ENCODE assay signal across 28 mouse cellular contexts in the genomic region with DNA sequence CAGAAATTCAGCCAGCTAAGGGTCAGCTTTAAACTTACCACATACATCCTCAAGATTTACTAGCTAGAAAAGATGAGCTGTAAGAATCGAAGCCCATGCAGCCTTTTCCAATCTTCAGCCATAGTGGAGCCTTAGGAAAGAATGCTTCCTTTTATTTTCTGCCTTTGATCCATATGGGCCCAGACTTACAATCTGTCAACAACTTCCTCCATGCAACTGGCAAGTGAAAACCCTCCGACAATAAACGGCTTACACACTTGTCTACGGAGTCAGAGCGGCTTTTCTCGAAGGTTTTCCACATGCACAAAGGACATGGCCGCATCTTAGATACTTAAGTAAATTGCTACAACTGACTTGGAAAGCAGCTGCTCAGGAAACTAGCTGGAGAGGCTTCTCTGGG.
DNase-seq lines count a peak whose midpoint lies in the region; ATAC-seq and TF ChIP-seq lines count a peak whose summit lies in the region.
"Had no signal": no experiment of that assay in that cellular context is flagged by ENCODE, and none has a peak within 500 bp of the region (broad histone marks: within the 10 kb centered on the region; RNA-seq: fewer than 3 reads in every experiment).

No protein-coding gene starts in this region.

- peak; percentile 57; the same call in 1 of the 2 replicates for ATAC-seq in forebrain, embryonic 16.5 days
- ATAC-seq in lung, embryonic 14.5 days (ENCODE audit: insufficient read depth), result peak; percentile 30; the same call in 1 of the 2 replicates
- ATAC-seq in limb, embryonic 14.5 days (ENCODE audit: low FRiP score, low read depth), result no peak
- ATAC-seq: CD4-positive, CD25-positive, alpha-beta regulatory T cell, adult 4 months; forebrain, embryonic 14.5 days; hindbrain, postnatal 0 days; midbrain, embryonic 13.5 days had no signal

- TF ChIP-seq CTCF in lung, embryonic 14.5 days (IDR thresholded peaks at IDR 0.05; ENCODE audit: low read depth), result no peak
- TF ChIP-seq CTCF in lung, adult 2 months (IDR thresholded peaks at IDR 0.05; ENCODE audit: insufficient read depth, low read length), result no peak

- no peaks in the 10 kb centered on the region for H3K36me3 ChIP-seq in forebrain, embryonic 16.5 days (ENCODE audit: control insufficient read depth, insufficient read depth)
- H3K36me3 ChIP-seq in forebrain, embryonic 10.5 days (replicated peaks), result no peaks in the 10 kb centered on the region
- no peaks in the 10 kb centered on the region for H3K36me3 ChIP-seq in lung, embryonic 14.5 days (ENCODE audit: insufficient read depth)
- no peaks in the 10 kb centered on the region for H3K36me3 ChIP-seq in limb, embryonic 14.5 days (ENCODE audit: control insufficient read depth, insufficient read depth, low read length)
- H3K36me3 ChIP-seq: embryonic facial prominence, embryonic 13.5 days; heart, embryonic 15.5 days; hindbrain, embryonic 12.5 days; liver, embryonic 15.5 days; midbrain, embryonic 13.5 days had no signal

- no peaks in the 10 kb centered on the region for H3K27me3 ChIP-seq in forebrain, embryonic 16.5 days (replicated peaks; ENCODE audit: control insufficient read depth, insufficient read depth, low read length)
- H3K27me3 ChIP-seq in forebrain, embryonic 10.5 days (ENCODE audit: poor library complexity, severe bottlenecking), result no peaks in the 10 kb centered on the region
- no peaks in the 10 kb centered on the region for H3K27me3 ChIP-seq in lung, embryonic 14.5 days (ENCODE audit: insufficient read depth, low read length)
- H3K27me3 ChIP-seq in limb, embryonic 14.5 days (ENCODE audit: control insufficient read depth, insufficient read depth, low read length), result no peaks in the 10 kb centered on the region
- H3K27me3 ChIP-seq: embryonic facial prominence, embryonic 13.5 days; heart, embryonic 15.5 days; hindbrain, embryonic 12.5 days; liver, embryonic 15.5 days; midbrain, embryonic 13.5 days had no signal

- H3K27ac ChIP-seq in forebrain, embryonic 16.5 days (ENCODE audit: low read length), result no peak overlapping the region
- H3K27ac ChIP-seq in forebrain, embryonic 10.5 days, result no peak overlapping the region
- no peak overlapping the region for H3K27ac ChIP-seq in lung, embryonic 14.5 days (ENCODE audit: low read depth)
- H3K27ac ChIP-seq in limb, embryonic 14.5 days (replicated peaks; ENCODE audit: low read depth, low read length), result no peak overlapping the region
- H3K27ac ChIP-seq: embryonic facial prominence, embryonic 13.5 days; heart, embryonic 15.5 days; hindbrain, embryonic 12.5 days; hindbrain, postnatal 0 days; layer of hippocampus, adult 2 months; liver, embryonic 15.5 days; midbrain, embryonic 13.5 days had no signal

- no peak overlapping the region for H3K4me3 ChIP-seq in forebrain, embryonic 16.5 days (replicated peaks; ENCODE audit: low read length)
- no peak overlapping the region for H3K4me3 ChIP-seq in forebrain, embryonic 10.5 days
- H3K4me3 ChIP-seq in lung, embryonic 14.5 days (ENCODE audit: low read depth, low read length), result no peak overlapping the region
- H3K4me3 ChIP-seq in lung, adult 2 months (replicated peaks; ENCODE audit: extremely low read depth, low read depth, low read length), result no peak overlapping the region
- H3K4me3 ChIP-seq in limb, embryonic 14.5 days (replicated peaks; ENCODE audit: low read length), result no peak overlapping the region
- H3K4me3 ChIP-seq: embryonic facial prominence, embryonic 13.5 days; erythroblast, embryonic 14.5 days; heart, embryonic 15.5 days; hindbrain, embryonic 12.5 days; layer of hippocampus, adult 2 months; liver, embryonic 15.5 days; midbrain, embryonic 13.5 days had no signal

- no peaks in the 10 kb centered on the region for H3K9me3 ChIP-seq in forebrain, embryonic 16.5 days (ENCODE audit: control insufficient read depth, low read length)
- H3K9me3 ChIP-seq in forebrain, embryonic 10.5 days, result no peaks in the 10 kb centered on the region
- H3K9me3 ChIP-seq in lung, embryonic 14.5 days (ENCODE audit: low read depth, low read length), result no peaks in the 10 kb centered on the region
- H3K9me3 ChIP-seq in limb, embryonic 14.5 days (ENCODE audit: control insufficient read depth, low read length), result no peaks in the 10 kb centered on the region
- H3K9me3 ChIP-seq: embryonic facial prominence, embryonic 13.5 days; heart, embryonic 15.5 days; hindbrain, embryonic 12.5 days; liver, embryonic 15.5 days; midbrain, embryonic 13.5 days had no signal

- no peak overlapping the region for H3K9ac ChIP-seq in forebrain, embryonic 16.5 days (replicated peaks; ENCODE audit: low read depth, low read length)
- H3K9ac ChIP-seq in lung, embryonic 14.5 days, result no peak overlapping the region
- no peak overlapping the region for H3K9ac ChIP-seq in limb, embryonic 14.5 days (ENCODE audit: low read depth, low read length, severe bottlenecking)
- H3K9ac ChIP-seq: embryonic facial prominence, embryonic 13.5 days; heart, embryonic 15.5 days; hindbrain, embryonic 12.5 days; liver, embryonic 15.5 days; midbrain, embryonic 13.5 days had no signal

- H3K4me2 ChIP-seq in forebrain, embryonic 16.5 days (ENCODE audit: low read length), result no peak overlapping the region
- H3K4me2 ChIP-seq in lung, embryonic 14.5 days, result no peak overlapping the region
- H3K4me2 ChIP-seq in limb, embryonic 14.5 days (replicated peaks; ENCODE audit: low read depth, low read length, severe bottlenecking), result no peak overlapping the region
- H3K4me2 ChIP-seq: embryonic facial prominence, embryonic 13.5 days; heart, embryonic 15.5 days; hindbrain, embryonic 12.5 days; liver, embryonic 15.5 days; midbrain, embryonic 13.5 days had no signal

- DNase-seq in forebrain, embryonic 10.5 days (ENCODE audit: extremely low spot score, low spot score), result no peak
- DNase-seq in lung, embryonic 14.5 days, result peak; percentile 36
- DNase-seq in lung, adult 2 months, result no peak
- DNase-seq in forelimb bud, embryonic 11.5 days (ENCODE audit: low read depth, low spot score), result peak; percentile 27
- DNase-seq in limb, embryonic 14.5 days (ENCODE audit: low spot score), result peak; percentile 38
- DNase-seq in cerebellum, adult 11-12 months, result no peak
- DNase-seq: adrenal gland, postnatal 25 days; cerebellum, adult 8-10 months; cerebellum, postnatal 25 days; gastrocnemius, postnatal 14 days; heart, postnatal 36 days; kidney, adult 11 months; kidney, postnatal 36 days; lung, postnatal 36 days; right cerebral cortex, adult 18-20 months; spleen, adult 18-20 months; thymus, postnatal 14 days had no signal

- TF ChIP-seq POLR2A in lung, adult 2 months (IDR thresholded peaks at IDR 0.05; ENCODE audit: borderline replicate concordance, extremely low read depth, low read depth, low read length), result no peak
- no peak for TF ChIP-seq POLR2A in limb, embryonic 14.5 days (IDR thresholded peaks at IDR 0.05; ENCODE audit: borderline replicate concordance, extremely low read depth, insufficient read depth, insufficient read length)

- 56% methylated on average over 7 of the region's 7 CpGs for WGBS in forebrain, embryonic 16.5 days
- 81% methylated on average over 7 of the region's 7 CpGs for WGBS in forebrain, embryonic 10.5 days
- WGBS in lung, embryonic 14.5 days, result 31% methylated on average over 7 of the region's 7 CpGs
- 49% methylated on average over 7 of the region's 7 CpGs for WGBS in lung, adult 2 months
- 19% methylated on average over 7 of the region's 7 CpGs for WGBS in limb, embryonic 14.5 days

- H3K4me1 ChIP-seq in forebrain, embryonic 16.5 days (replicated peaks; ENCODE audit: control insufficient read depth, insufficient read depth, low read length), result no peaks in the 10 kb centered on the region
- peaks cover 9% of the 10 kb centered on the region for H3K4me1 ChIP-seq in forebrain, embryonic 10.5 days
- H3K4me1 ChIP-seq in lung, embryonic 14.5 days (ENCODE audit: insufficient read depth), result 0 out of 2 replicates have a peak, but pooled peaks cover 2% of the 10 kb centered on the region
- H3K4me1 ChIP-seq in lung, adult 2 months (ENCODE audit: control insufficient read depth, insufficient read depth, low read length), result no peaks in the 10 kb centered on the region
- no peaks in the 10 kb centered on the region for H3K4me1 ChIP-seq in limb, embryonic 14.5 days (ENCODE audit: control insufficient read depth, insufficient read depth, low read length)
- H3K4me1 ChIP-seq: hindbrain, embryonic 12.5 days; liver, embryonic 15.5 days had no signal

Comparison
In these comparisons a context has a peak if more than half of its experiments do, and no peak if none do; other contexts are left out.
1. DNase-seq: peak in lung, embryonic 14.5 days (single experiment), forelimb bud, embryonic 11.5 days (single experiment) and limb, embryonic 14.5 days (single experiment); none in forebrain, embryonic 10.5 days (single experiment), lung, adult 2 months (single experiment) and cerebellum, adult 11-12 months (single experiment).